Mouse (Mus musculus) lung, embryonic 14.5 days (tissue): ENCODE results near the gene Ints1. TPM values are rescaled to one million over a fixed set of nuclear protein-coding genes. Genes with fewer than 3 reads are reported as not detected.

ENCODE experiments used
- ATAC-seq: fragments of 200-750 bp; cut with Nextera tagmentation; 2 replicates; pipeline ENCODE4 v1.8.0; 2017; ENCODE audit warnings: mild to moderate bottlenecking, moderate TSS enrichment, moderate library complexity; ENCODE audit not compliant: insufficient read depth
- DNase-seq: peaks from one replicate; pipeline ENCODE4 v3.0.0-alpha.2; 2015
- H3K27ac ChIP-seq: fragments of 300-500 bp; sonication (generic); 2 replicates; pipeline ENCODE4 v1.5.1; 2014; ENCODE audit warnings: low read depth, mild to moderate bottlenecking, moderate library complexity
- H3K27me3 ChIP-seq: fragments of 300-500 bp; sonication (generic); 2 replicates; pipeline ENCODE4 v1.6.1; 2014; ENCODE audit warnings: low read length, control low read depth; ENCODE audit not compliant: insufficient read depth
- H3K36me3 ChIP-seq: fragments of 300-500 bp; sonication (generic); 2 replicates; pipeline ENCODE4 v1.6.1; 2014; ENCODE audit warnings: control low read depth; ENCODE audit not compliant: insufficient read depth
- H3K4me1 ChIP-seq: fragments of 300-500 bp; sonication (generic); 2 replicates; pipeline ENCODE4 v1.6.1; 2014; ENCODE audit warnings: antibody characterized with exemption, control low read depth; ENCODE audit not compliant: insufficient read depth
- H3K4me2 ChIP-seq: fragments of 300-500 bp; sonication (generic); 2 replicates; pipeline ENCODE4 v1.6.1; 2014; ENCODE audit warnings: mild to moderate bottlenecking
- H3K4me3 ChIP-seq: fragments of 300-500 bp; sonication (generic); 2 replicates; pipeline ENCODE4 v1.5.1; 2014; ENCODE audit warnings: low read depth, low read length
- H3K9ac ChIP-seq: fragments of 300-500 bp; sonication (generic); 2 replicates; pipeline ENCODE4 v1.6.1; 2014
- H3K9me3 ChIP-seq: fragments of 300-500 bp; sonication (generic); 2 replicates; pipeline ENCODE4 v1.6.1; 2016; ENCODE audit warnings: low read depth, low read length, control low read depth
- CTCF ChIP-seq: IDR thresholded peaks from 2 replicates; pipeline ENCODE4 v1.5.1; 2016; ENCODE audit warnings: antibody characterized with exemption, low read depth
- WGBS: fragments of 180-500 bp; shearing (Covaris S2); extraction: QIAGEN DNeasy Blood & Tissue Kit; methylation state at CpG from one replicate; pipeline ENCODE4 v1.1.7; 2014; 5-methylcytosine and 5-hydroxymethylcytosine counted together
- polyA plus RNA-seq: library from polyadenylated mRNA; unstranded; fragments of >200 nt; fragmentation: Nextera tagmentation; extraction: Ambion mirVana; gene quantifications from 2 replicates; pipeline ENCODE4 v1.2.1, GENCODE M21; 2014

Gene Ints1
- polyA plus RNA-seq, 1 experiment from 2014 or later: 39.8 TPM

DNA sequence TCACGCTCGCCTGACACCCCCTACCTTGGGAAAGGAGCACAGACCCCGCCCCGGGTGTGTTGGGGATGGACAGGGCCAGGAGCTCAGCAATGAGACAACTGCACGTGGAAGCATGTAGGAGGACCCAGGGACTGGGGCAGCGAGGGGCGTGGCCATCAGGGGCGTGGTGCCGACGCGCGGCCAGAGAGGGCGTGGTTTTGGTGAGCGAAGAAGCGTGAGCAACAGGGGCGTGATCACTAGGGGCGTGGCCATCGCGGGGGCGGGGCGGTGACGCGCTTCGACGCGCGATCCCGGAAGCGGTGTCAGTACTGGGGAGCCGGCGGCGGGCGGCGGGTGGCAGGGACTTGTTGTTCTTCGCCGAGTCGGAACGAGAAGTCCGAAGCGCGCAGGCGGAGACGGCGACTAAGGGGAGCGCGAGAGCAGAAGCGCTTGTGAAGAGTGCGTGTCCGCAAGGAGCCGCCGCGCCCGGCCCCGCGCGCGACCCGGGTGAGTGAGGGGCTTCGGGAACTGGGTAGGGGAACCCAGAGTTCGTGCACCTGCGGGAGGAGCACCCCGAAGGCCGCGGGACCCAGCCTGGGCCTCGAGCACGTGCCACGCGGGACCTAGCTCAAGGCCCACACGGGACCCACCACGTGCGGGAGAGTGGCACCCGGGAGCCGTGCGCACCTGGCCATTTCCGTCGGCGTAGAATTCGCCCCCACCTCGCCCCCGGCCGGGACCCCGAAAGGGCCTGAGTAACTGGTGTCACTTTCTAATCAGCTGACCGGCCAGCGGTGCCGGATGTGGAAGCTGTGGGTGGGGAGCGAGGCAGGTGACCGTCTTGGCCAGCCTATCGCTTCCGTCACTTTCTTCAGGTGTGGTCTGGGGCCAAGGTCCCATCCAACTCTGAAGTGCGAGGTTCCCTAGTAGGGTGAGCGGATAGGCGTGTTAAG is 16.0 kb upstream of the Ints1 start, which contains the start of gene Mafk:
Gene Mafk (plus strand): TSS at position 287 of the 932 bp plus-strand sequence.
- Histone ChIP-seq H3K9me3 (no peaks in the 10 kb centered on the region), H3K27me3 (no peaks in the 10 kb centered on the region), H3K36me3 (no peaks in the 10 kb centered on the region), H3K27ac (peak within 1 kb of the TSS; percentile 80), H3K4me3 (peak within 1 kb of the TSS; percentile 91), H3K4me1 (peaks cover 25% of the 10 kb centered on the region), H3K9ac (peak within 1 kb of the TSS; percentile 77), H3K4me2 (peak within 1 kb of the TSS; percentile 100)
- 0 out of 2 replicates have a peak, but pooled peaks have one; percentile 29 for TF ChIP-seq CTCF
- peak; percentile 88 for ATAC-seq
- under 1% methylated on average over 92 of the region's 92 CpGs for WGBS
- peak; percentile 98 for DNase-seq

DNA sequence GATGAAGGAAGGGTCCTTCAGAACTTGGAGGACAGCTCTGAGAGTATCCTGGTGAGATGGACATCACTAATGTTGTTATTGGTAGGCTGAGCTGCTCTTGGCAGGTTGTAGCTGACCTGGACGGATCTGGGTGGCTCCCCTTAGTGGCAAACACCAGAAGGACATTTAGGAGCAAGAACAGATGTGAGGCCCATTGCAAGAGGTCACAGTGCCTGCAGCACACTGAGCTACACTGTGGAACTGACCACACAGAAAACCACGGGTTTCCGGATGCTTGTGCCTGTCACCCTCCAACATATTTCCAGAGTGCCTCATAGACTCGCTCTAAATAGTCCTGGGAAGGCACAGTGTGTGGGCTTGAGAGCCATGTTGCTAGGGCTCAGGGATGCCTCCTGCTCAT is 14.0 kb upstream of the Ints1 start:
- Histone ChIP-seq H3K4me1 (peaks cover 19% of the 10 kb centered on the region), H3K27ac (no peak overlapping the region), H3K4me2 (no peak overlapping the region), H3K36me3 (no peaks in the 10 kb centered on the region), H3K9me3 (no peaks in the 10 kb centered on the region), H3K4me3 (no peak overlapping the region), H3K9ac (no peak overlapping the region), H3K27me3 (no peaks in the 10 kb centered on the region)
- 47% methylated on average over 4 of the region's 4 CpGs for WGBS
- ATAC-seq: no peak
- 0 out of 2 replicates have a peak, but pooled peaks have one; percentile 6 for TF ChIP-seq CTCF
- no peak for DNase-seq

DNA sequence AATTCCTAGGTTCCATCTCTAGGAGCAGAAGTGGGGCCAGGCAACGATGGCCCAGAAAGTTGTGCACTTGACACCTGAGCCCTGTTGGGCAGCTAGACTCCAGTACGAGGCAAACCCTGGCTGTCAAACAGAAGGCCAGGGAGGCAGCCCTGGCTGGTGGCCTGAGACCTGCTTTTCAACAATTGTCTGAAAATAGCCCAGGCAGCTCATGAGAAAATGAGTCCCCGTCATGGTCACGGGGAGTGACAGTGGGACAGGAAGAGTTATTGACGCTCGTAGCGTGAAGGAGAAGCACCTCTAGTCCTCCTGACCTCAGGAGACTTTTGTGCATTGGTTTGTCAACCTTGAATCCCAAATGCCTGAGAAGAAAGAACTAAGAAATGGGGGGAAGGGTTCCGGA is 5.9 kb upstream of the Ints1 start:
- H3K4me2 ChIP-seq: no peak overlapping the region
- ATAC-seq: no peak
- DNase-seq: no peak
- H3K27me3 ChIP-seq: no peaks in the 10 kb centered on the region
- H3K9me3 ChIP-seq: no peaks in the 10 kb centered on the region
- WGBS: 70% methylated on average over 8 of the region's 8 CpGs
- H3K4me3 ChIP-seq: no peak overlapping the region
- TF ChIP-seq CTCF: no peak
- H3K27ac ChIP-seq: no peak overlapping the region
- no peaks in the 10 kb centered on the region for H3K36me3 ChIP-seq
- no peaks in the 10 kb centered on the region for H3K4me1 ChIP-seq
- no peak overlapping the region for H3K9ac ChIP-seq

DNA sequence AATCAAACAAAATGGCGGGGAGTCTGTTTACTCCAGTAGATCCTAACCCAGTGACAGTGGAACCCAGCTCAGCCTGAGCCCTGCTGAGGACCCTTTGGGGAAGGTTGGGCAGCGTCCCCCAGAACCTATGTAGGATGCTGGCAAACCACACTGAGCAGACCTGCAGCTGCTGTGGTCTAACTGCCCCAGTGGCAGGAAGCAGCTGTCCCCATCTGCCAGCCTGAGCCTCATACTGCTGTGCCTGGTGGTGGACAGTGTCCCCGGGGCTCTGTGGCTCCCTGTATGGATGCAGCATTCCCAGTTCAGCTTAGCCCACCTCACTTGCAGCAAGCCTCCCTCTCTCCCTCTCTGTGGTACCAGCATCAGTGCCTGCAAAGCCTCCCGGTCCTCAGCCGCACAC is 1.5 kb upstream of the Ints1 start:
- H3K4me2 ChIP-seq: no peak overlapping the region
- H3K36me3 ChIP-seq: peaks cover 16% of the 10 kb centered on the region
- WGBS: 75% methylated on average over 5 of the region's 5 CpGs
- H3K9me3 ChIP-seq: no peaks in the 10 kb centered on the region
- no peak for TF ChIP-seq CTCF
- H3K27ac ChIP-seq: no peak overlapping the region
- H3K27me3 ChIP-seq: no peaks in the 10 kb centered on the region
- ATAC-seq (no peak), DNase-seq (no peak)
- no peak overlapping the region for H3K9ac ChIP-seq
- no peaks in the 10 kb centered on the region for H3K4me1 ChIP-seq
- H3K4me3 ChIP-seq: no peak overlapping the region

DNA sequence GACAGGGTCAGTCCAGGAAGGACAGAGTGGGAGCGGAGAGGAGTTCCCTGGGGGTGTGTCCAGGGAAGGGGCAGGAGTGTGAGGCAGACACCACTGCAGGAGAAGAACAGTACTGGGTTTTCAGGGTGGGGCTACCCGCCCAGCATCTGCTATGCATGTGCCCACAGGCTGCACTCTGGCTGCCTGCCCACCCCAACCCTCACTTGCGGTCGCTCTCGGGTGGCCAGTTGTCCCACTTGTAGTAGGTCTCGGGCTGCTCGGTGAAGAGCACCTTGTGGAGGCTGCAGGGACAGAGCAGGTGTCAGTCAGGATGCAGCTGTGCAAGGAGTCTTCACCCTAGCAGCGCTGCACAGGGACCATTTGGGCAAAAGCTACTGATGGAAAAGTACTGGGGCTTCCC is 7.3 kb downstream of the Ints1 start:
- WGBS: 92% methylated on average over 8 of the region's 8 CpGs
- Histone ChIP-seq H3K4me3 (no peak overlapping the region), H3K36me3 (peaks cover 93% of the 10 kb centered on the region), H3K9me3 (no peaks in the 10 kb centered on the region), H3K4me2 (no peak overlapping the region), H3K4me1 (no peaks in the 10 kb centered on the region), H3K9ac (no peak overlapping the region), H3K27me3 (no peaks in the 10 kb centered on the region), H3K27ac (no peak overlapping the region)
- ATAC-seq: no peak
- no peak for TF ChIP-seq CTCF
- DNase-seq: no peak

DNA sequence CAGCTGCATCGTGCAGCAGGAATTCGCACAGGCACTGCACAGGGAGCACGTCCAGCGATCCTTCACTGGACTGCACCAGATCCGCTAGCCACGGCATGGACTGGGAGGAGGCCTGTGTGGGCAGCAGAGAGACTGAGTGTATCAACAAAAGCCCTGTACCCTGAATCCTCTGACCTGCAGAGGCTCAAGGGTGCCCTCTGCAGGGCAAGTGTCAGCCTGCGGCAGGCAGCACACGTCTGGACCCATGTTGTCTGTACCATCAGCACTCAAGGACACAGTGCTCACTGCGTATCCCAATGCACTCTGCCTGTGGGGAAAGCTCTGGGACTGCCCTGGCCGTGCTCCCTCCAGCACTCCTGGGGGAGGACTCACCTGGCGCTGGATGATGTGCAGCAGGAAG is 11.2 kb downstream of the Ints1 start:
- H3K4me2 ChIP-seq: no peak overlapping the region
- H3K4me1 ChIP-seq: no peaks in the 10 kb centered on the region
- H3K9ac ChIP-seq: no peak overlapping the region
- H3K9me3 ChIP-seq: no peaks in the 10 kb centered on the region
- DNase-seq (peak; percentile 53), ATAC-seq (no peak)
- no peaks in the 10 kb centered on the region for H3K27me3 ChIP-seq
- WGBS: 70% methylated on average over 11 of the region's 11 CpGs
- TF ChIP-seq CTCF: peak; percentile 65
- H3K27ac ChIP-seq: no peak overlapping the region
- H3K36me3 ChIP-seq: peaks cover 96% of the 10 kb centered on the region
- H3K4me3 ChIP-seq: no peak overlapping the region

DNA sequence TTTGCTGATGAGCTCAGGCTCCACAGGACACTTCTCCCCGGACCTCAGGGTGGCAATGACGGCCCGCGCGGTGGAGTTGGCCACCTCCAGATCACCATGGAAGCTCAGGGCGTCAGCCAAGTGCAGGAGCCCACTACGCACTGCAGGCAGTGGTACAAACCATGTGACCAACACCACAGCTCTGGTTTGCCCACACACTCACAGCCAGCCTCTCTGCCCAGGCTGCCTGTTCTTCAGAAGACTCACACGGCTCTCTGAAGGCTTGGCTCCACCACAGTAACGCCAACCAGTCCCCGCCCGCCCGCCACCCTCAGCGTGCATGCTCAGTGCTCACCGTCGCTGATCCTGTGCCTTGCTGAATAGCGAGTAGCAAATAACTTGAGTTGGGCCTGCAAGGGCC is 17.4 kb downstream of the Ints1 start:
- DNase-seq (no peak), ATAC-seq (no peak)
- Histone ChIP-seq H3K27me3 (no peaks in the 10 kb centered on the region), H3K36me3 (peaks cover 92% of the 10 kb centered on the region), H3K9ac (no peak overlapping the region), H3K4me2 (no peak overlapping the region), H3K9me3 (no peaks in the 10 kb centered on the region), H3K4me3 (no peak overlapping the region), H3K4me1 (no peaks in the 10 kb centered on the region), H3K27ac (no peak overlapping the region)
- WGBS: 85% methylated on average over 16 of the region's 16 CpGs
- TF ChIP-seq CTCF: no peak
